Mouse (Mus musculus) ES-Bruce4 (cell line): Measurements from ENCODE around the gene Gpx4.

Experiments used
- CTCF ChIP-seq: IDR thresholded peaks from one replicate; pipeline ENCODE4 v1.8.1; 2011; ENCODE audit warnings: low read depth, low read length
- EP300 ChIP-seq: IDR thresholded peaks from 2 replicates; pipeline ENCODE4 v1.6.1; 2011; ENCODE audit warnings: low read depth, low read length; ENCODE audit not compliant: insufficient read depth
- POLR2A ChIP-seq: IDR thresholded peaks from one replicate; pipeline ENCODE4 v1.8.1; 2011; ENCODE audit warnings: low read length; ENCODE audit not compliant: insufficient read depth

- TF ChIP-seq CTCF (no peak), POLR2A (no peak), EP300 (no peak)
Measured at GRCm38 (mm10) chr10:80030191-80030590, 16.8 kb upstream of the Gpx4 start.
